Mouse (Mus musculus): ENCODE results near the gene Dner.

- TF ChIP-seq CTCF (IDR thresholded peaks at IDR 0.05; ENCODE audit: extremely low read depth, insufficient read depth, insufficient read length, insufficient replicate concordance) = no peak
- no peak for TF ChIP-seq POLR2A (IDR thresholded peaks at IDR 0.05; ENCODE audit: low read depth, low read length)
Measured at GRCm38 (mm10) chr1:84426679-84427078, 269.3 kb downstream of the Dner start.

Data from spleen, adult 2 months (tissue).